Mouse (Mus musculus): ENCODE data around the gene Psmb1. TPM values are rescaled to one million over a fixed set of nuclear protein-coding genes. Genes with fewer than 3 reads are reported as not detected.

The Psmb1 gene
- polyA plus RNA-seq, 1 experiment from 2014 or later: 238 TPM

Other genes with a start within 250 kb of the Psmb1 start
- gene Dll1, start 122.9 kb downstream of the Psmb1 start, polyA plus RNA-seq (2016; fragmentation: Nextera tagmentation; extraction: Ambion mirVana): 89.3 and 98.1 TPM in 2 replicates
- 41.4 and 42.1 TPM in 2 replicates for gene Fam120b, start 103.5 kb downstream of the Psmb1 start, polyA plus RNA-seq (2016; fragmentation: Nextera tagmentation; extraction: Ambion mirVana)
- 69.8 and 70.5 TPM in 2 replicates for gene Tbp, start 137 bp upstream of the Psmb1 start, polyA plus RNA-seq (2016; fragmentation: Nextera tagmentation; extraction: Ambion mirVana)
- gene Pdcd2, start 27.6 kb upstream of the Psmb1 start, polyA plus RNA-seq (2016; fragmentation: Nextera tagmentation; extraction: Ambion mirVana): 54.9 and 65.1 TPM in 2 replicates
- 3.0 and 3.2 TPM in 2 replicates for gene Prdm9, start 64.6 kb upstream of the Psmb1 start, polyA plus RNA-seq (2016; fragmentation: Nextera tagmentation; extraction: Ambion mirVana)
- 44.8 and 48.3 TPM in 2 replicates for gene Chd1, start 205.2 kb upstream of the Psmb1 start, polyA plus RNA-seq (2016; fragmentation: Nextera tagmentation; extraction: Ambion mirVana)

All from forebrain, embryonic 12.5 days (tissue).